Mouse (Mus musculus) left cerebral cortex, adult 2 months (tissue): Measurements from ENCODE around the gene Crebrf. TPM values are rescaled to one million over a fixed set of nuclear protein-coding genes. Genes with fewer than 3 reads are reported as not detected.

ENCODE experiments used
- DNase-seq, 2 experiments: peaks; one replicate each; pipeline ENCODE4 v3.0.0; 2021 to 2022; ENCODE audit warnings: low spot score in 2 of 2, mixed read lengths in 1 of 2; ENCODE audit errors: extremely low spot score in 1 of 2
- H3K27ac ChIP-seq: fragments of 200-600 bp; 2 replicates; pipeline ENCODE4 v1.8.1; 2022
- H3K4me3 ChIP-seq: fragments of 200-600 bp; 2 replicates; pipeline ENCODE4 v1.8.1; 2022
- CTCF ChIP-seq: fragments of 200-600 bp; IDR thresholded peaks from 2 replicates; pipeline ENCODE4 v1.8.1; 2022; ENCODE audit warnings: antibody characterized with exemption, mild to moderate bottlenecking, moderate library complexity
- intact Hi-C: fragments of 180-260 bp; cut with DNase I; formaldehyde crosslinking; loops from one replicate; pipeline ENCODE4 v1.15.1; 2025
- total RNA-seq, 2 experiments: library from RNA; stranded (reverse); gene quantifications; 2 replicates each; pipeline ENCODE4 v1.2.3; 2021

Crebrf gene
- total RNA-seq, 2 experiments from 2014 or later = 150 TPM

- TF ChIP-seq CTCF = no peak; the same call in 1 of the 2 replicates
- Histone ChIP-seq H3K4me3 (no peak overlapping the region), H3K27ac (peak overlapping the region; percentile 84)
- no peak for DNase-seq
- intact Hi-C loops = no loop called here
Observed at GRCm38 (mm10) chr17:26690236-26690635, 25.2 kb upstream of the Crebrf start.

GRCm38 (mm10) chr17:26691110-26691509 lies 24.3 kb upstream of the Crebrf start:
- intact Hi-C loops = no loop called here
- no peak overlapping the region for H3K4me3 ChIP-seq
- no peak for DNase-seq
- no peak for TF ChIP-seq CTCF
- peak overlapping the region; percentile 62 for H3K27ac ChIP-seq

- H3K27ac ChIP-seq = peak overlapping the region; percentile 94
- TF ChIP-seq CTCF = no peak
- intact Hi-C loops = no loop called here
- peak overlapping the region; percentile 4; the same call in 1 of the 2 replicates for H3K4me3 ChIP-seq
- no peak for DNase-seq
Observed at GRCm38 (mm10) chr17:26693424-26693823, 22.0 kb upstream of the Crebrf start.

- no peak overlapping the region for H3K4me3 ChIP-seq
- H3K27ac ChIP-seq = peak overlapping the region; percentile 94
- intact Hi-C loops = no loop called here
- no peak for DNase-seq
- no peak for TF ChIP-seq CTCF
Observed at GRCm38 (mm10) chr17:26694171-26694570, 21.3 kb upstream of the Crebrf start.

- H3K27ac ChIP-seq = no peak overlapping the region; the same call in 1 of the 2 replicates
- no peak for DNase-seq
- no peak for TF ChIP-seq CTCF
- intact Hi-C loops = no loop called here
- no peak overlapping the region for H3K4me3 ChIP-seq
Observed at GRCm38 (mm10) chr17:26695193-26695592, 20.3 kb upstream of the Crebrf start.

GRCm38 (mm10) chr17:26698846-26699245 lies 16.6 kb upstream of the Crebrf start:
- DNase-seq = no peak
- Histone ChIP-seq H3K4me3 (no peak overlapping the region), H3K27ac (no peak overlapping the region)
- intact Hi-C loops = no loop called here
- TF ChIP-seq CTCF = peak; percentile 45

GRCm38 (mm10) chr17:26699819-26700616 lies 15.4 kb upstream of the Crebrf start:
- DNase-seq = no peak
- Histone ChIP-seq H3K4me3 (no peak overlapping the region), H3K27ac (peak overlapping the region; percentile 30)
- TF ChIP-seq CTCF = no peak
- intact Hi-C loops = no loop called here

GRCm38 (mm10) chr17:26701565-26701964 lies 13.9 kb upstream of the Crebrf start:
- peak overlapping the region; percentile 37; the same call in 1 of the 2 replicates for H3K27ac ChIP-seq
- no peak overlapping the region for H3K4me3 ChIP-seq
- DNase-seq = no peak
- intact Hi-C loops = no loop called here
- no peak for TF ChIP-seq CTCF

- no peak overlapping the region for H3K4me3 ChIP-seq
- intact Hi-C loops = no loop called here
- DNase-seq = no peak
- no peak overlapping the region for H3K27ac ChIP-seq
- no peak for TF ChIP-seq CTCF
Observed at GRCm38 (mm10) chr17:26702621-26703020, 12.8 kb upstream of the Crebrf start.

GRCm38 (mm10) chr17:26703671-26704070 lies 11.8 kb upstream of the Crebrf start:
- H3K4me3 ChIP-seq = no peak overlapping the region
- no peak for TF ChIP-seq CTCF
- DNase-seq = no peak
- intact Hi-C loops = no loop called here
- no peak overlapping the region for H3K27ac ChIP-seq

- TF ChIP-seq CTCF = no peak
- H3K27ac ChIP-seq = no peak overlapping the region
- no peak overlapping the region for H3K4me3 ChIP-seq
- no peak for DNase-seq
- intact Hi-C loops = no loop called here
Observed at GRCm38 (mm10) chr17:26705463-26706359, 9.7 kb upstream of the Crebrf start.

- TF ChIP-seq CTCF = no peak
- no peak overlapping the region for H3K27ac ChIP-seq
- intact Hi-C loops = no loop called here
Observed at GRCm38 (mm10) chr17:26707066-26707465, 8.4 kb upstream of the Crebrf start.

More at GRCm38 (mm10) chr17:26707066-26707465, 8.4 kb upstream of the Crebrf start:
- DNase-seq = no peak
- H3K4me3 ChIP-seq = no peak overlapping the region
